Mouse (Mus musculus): Measurements from ENCODE around the gene Esr2.

DNA sequence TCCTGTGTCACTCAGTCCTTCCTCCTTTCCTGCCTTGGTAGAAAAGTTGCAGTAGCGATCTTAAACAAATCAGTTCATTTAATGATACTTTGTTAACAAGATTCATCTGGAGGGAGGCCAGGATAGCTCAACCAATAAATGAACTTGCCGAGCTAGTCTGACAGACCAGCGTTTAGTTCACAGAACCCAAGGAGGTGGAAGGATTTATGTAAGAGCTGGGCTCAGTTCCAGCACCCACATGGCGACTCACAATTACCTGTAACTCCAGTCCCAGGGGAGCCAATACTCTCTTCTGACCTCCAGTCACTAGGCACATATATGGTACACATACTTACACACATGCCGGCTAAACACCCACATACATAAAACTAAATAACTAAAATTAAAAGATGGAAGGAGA is 2.0 kb upstream of the Esr2 start:
- no peak for TF ChIP-seq POLR2A (IDR thresholded peaks at IDR 0.05; ENCODE audit: low read depth, low read length)
- TF ChIP-seq CTCF (IDR thresholded peaks at IDR 0.05; ENCODE audit: extremely low read depth, insufficient read depth, insufficient read length, insufficient replicate concordance), result no peak
